Mouse (Mus musculus) spleen, adult 2 months (tissue): Measurements from ENCODE around the gene App. TPM values are rescaled to one million over a fixed set of nuclear protein-coding genes. Genes with fewer than 3 reads are reported as not detected.

Experiments
- DNase-seq, 2 experiments: peaks; one replicate each; pipeline versions ENCODE4 v3.0.0 to v3.0.0-alpha.2; 2012 to 2021; ENCODE audit warnings: low spot score in 2 of 2, low read depth in 1 of 2
- H3K27ac ChIP-seq: fragments of 200-500 bp; 2 replicates; pipeline ENCODE4 v1.5.1; 2012; ENCODE audit warnings: low read length, inconsistent platforms; ENCODE audit not compliant: insufficient read depth
- H3K27me3 ChIP-seq: fragments of 200-500 bp; 2 replicates; pipeline ENCODE4 v1.6.1; 2012; ENCODE audit warnings: mild to moderate bottlenecking, moderate library complexity, low read length, inconsistent platforms; ENCODE audit not compliant: control insufficient read depth, insufficient read depth
- H3K36me3 ChIP-seq: fragments of 200-500 bp; 2 replicates; pipeline ENCODE4 v1.6.1; 2012; ENCODE audit warnings: mild to moderate bottlenecking, low read length, inconsistent platforms; ENCODE audit not compliant: control insufficient read depth, insufficient read depth
- H3K4me1 ChIP-seq: fragments of 200-500 bp; 2 replicates; pipeline ENCODE4 v1.6.1; 2011; ENCODE audit warnings: inconsistent platforms; ENCODE audit not compliant: control insufficient read depth, insufficient read depth, insufficient read length
- H3K4me3 ChIP-seq: fragments of 200-500 bp; 2 replicates; pipeline ENCODE4 v1.5.1; 2011; ENCODE audit warnings: mild to moderate bottlenecking, inconsistent platforms; ENCODE audit not compliant: insufficient read depth, insufficient read length; ENCODE audit errors: extremely low read depth
- CTCF ChIP-seq: fragments of 200-500 bp; IDR thresholded peaks from 2 replicates; pipeline ENCODE4 v1.5.1; 2011; ENCODE audit warnings: mild to moderate bottlenecking, inconsistent platforms; ENCODE audit not compliant: insufficient read depth, insufficient read length, insufficient replicate concordance; ENCODE audit errors: extremely low read depth
- POLR2A ChIP-seq: fragments of 200-500 bp; IDR thresholded peaks from 2 replicates; pipeline ENCODE4 v1.6.1; 2011; ENCODE audit warnings: low read depth, low read length, inconsistent platforms
- WGBS: fragments of 180-500 bp; shearing (Covaris S2); methylation state at CpG from one replicate; pipeline ENCODE4 v1.1.7; 2018; 5-methylcytosine and 5-hydroxymethylcytosine counted together
- polyA plus RNA-seq: library from polyadenylated mRNA; depleted of rRNA; stranded (reverse); fragments of >200 nt; gene quantifications from 2 replicates; pipeline ENCODE4 v1.2.3, GENCODE M21; 2012

Gene App
- polyA plus RNA-seq, 1 experiment, result 80.0 TPM

DNA sequence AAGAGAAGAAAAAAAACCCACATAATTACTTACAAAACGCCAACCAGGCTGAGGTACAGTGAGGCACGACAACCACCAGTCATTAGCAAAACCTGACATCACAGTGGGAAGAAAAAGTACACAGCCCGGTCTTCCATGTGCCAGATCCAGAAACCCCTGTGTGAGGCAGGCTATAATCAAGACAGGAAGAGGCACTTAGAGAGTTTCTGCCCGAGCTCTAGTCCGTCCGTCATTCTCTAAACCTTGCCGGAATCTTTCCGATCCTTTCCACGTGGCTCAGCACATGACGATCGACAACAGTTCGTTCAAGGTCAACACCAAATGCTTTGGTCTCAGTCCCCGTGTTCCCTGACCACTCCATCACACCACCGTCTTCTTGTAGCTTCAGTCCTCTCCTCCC, 82.6 kb downstream of the App start:
- no peak for DNase-seq
- H3K4me3 ChIP-seq, result no peak overlapping the region
- no peaks in the 10 kb centered on the region for H3K36me3 ChIP-seq
- H3K27me3 ChIP-seq, result no peaks in the 10 kb centered on the region
- TF ChIP-seq CTCF (no peak), POLR2A (no peak)
- no peaks in the 10 kb centered on the region for H3K4me1 ChIP-seq
- WGBS, result 84% methylated on average over 14 of the region's 14 CpGs
- H3K27ac ChIP-seq, result no peak overlapping the region

DNA sequence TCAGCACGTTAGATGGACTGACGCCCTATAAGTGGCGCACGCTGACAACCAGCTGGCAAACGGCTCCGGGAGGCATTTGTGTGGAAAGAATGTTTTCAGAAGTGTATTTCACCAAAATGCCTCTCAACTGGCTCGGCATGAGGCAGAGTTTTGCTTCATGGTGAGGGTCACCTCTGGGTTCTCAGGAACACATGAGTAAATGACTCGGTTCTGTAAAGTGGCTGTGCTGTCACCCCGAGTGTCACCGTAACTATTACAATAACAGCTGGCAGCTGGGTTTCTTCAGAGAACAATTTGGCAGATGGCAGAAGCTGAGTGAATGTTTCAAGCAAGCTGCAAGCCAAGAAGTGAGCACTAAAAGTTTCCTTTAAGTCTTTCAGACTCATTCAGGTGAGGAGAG, 85.4 kb downstream of the App start:
- Histone ChIP-seq H3K27ac (no peak overlapping the region), H3K4me3 (no peak overlapping the region), H3K27me3 (no peaks in the 10 kb centered on the region), H3K36me3 (no peaks in the 10 kb centered on the region), H3K4me1 (no peaks in the 10 kb centered on the region)
- no peak for TF ChIP-seq CTCF
- no peak for DNase-seq
- 93% methylated on average over 10 of the region's 10 CpGs for WGBS

DNA sequence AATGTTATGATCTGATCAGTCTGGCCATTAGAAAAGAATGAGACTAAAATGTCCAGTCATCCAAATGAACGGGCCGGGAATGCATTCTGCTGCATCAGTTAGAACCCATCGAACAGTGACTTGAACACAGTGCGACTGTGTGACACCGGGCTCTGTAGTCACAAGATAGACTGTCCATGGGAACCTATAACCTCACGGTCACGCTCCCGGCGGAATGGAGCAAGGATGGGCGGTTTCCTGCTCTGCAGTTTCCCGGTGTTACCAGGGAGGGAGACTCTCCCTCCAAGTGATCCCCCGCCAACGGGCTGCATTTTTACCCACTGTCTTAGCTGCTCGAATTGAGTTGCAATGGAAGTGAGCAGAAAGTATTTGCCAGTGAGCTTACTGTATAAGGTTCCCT, 87.3 kb downstream of the App start:
- Histone ChIP-seq H3K27ac (no peak overlapping the region), H3K36me3 (no peaks in the 10 kb centered on the region), H3K4me3 (no peak overlapping the region), H3K27me3 (no peaks in the 10 kb centered on the region), H3K4me1 (no peaks in the 10 kb centered on the region)
- TF ChIP-seq CTCF, result no peak
- no peak for TF ChIP-seq POLR2A
- DNase-seq, result no peak
- WGBS, result 91% methylated on average over 14 of the region's 14 CpGs

DNA sequence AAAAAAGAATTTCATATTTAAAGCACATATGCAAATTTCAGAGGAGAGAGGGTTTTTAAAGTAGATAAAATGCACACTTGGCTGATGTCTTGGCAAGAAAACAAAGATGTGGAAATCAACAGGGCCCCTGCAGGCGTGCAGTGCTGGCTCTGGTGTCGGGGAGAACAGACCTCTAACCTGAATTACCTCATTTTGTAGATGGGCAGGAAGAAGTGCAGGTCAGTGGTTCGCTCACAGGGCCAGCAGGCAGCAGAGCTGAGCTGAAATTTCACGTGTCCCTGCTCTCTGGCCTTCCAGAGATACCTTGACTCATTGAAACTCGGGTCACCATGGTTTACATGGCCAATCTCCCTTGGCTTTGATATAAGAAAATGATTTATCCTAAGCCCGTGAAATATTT, 87.7 kb downstream of the App start:
- Histone ChIP-seq H3K27me3 (no peaks in the 10 kb centered on the region), H3K4me3 (no peak overlapping the region), H3K27ac (no peak overlapping the region), H3K4me1 (no peaks in the 10 kb centered on the region), H3K36me3 (no peaks in the 10 kb centered on the region)
- WGBS, result 84% methylated on average over 6 of the region's 6 CpGs
- no peak for DNase-seq
- TF ChIP-seq CTCF, result no peak
- no peak for TF ChIP-seq POLR2A

DNA sequence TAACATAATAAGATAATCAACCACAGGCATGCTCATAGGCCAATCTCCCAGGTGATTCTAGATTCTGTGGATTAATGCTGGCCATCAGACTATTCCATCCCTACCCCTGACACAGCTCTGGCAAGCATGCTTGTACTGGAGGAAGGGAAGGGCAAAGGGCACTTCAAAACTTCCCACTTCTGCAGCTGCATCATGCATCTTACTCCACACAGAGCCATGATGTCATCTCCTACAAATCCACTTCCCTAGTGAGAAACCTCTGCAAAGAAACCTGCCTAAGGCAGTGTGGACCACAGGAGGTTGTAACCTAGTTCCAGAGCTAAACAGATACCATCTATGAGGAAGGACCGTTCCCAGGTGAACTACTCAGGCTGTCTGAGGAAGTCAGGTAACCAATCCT, 89.4 kb downstream of the App start:
- Histone ChIP-seq H3K27me3 (no peaks in the 10 kb centered on the region), H3K4me1 (no peaks in the 10 kb centered on the region), H3K27ac (no peak overlapping the region), H3K36me3 (no peaks in the 10 kb centered on the region), H3K4me3 (no peak overlapping the region)
- 86% methylated on average over 1 of the region's 1 CpGs for WGBS
- no peak for DNase-seq
- TF ChIP-seq POLR2A (no peak), CTCF (no peak)

DNA sequence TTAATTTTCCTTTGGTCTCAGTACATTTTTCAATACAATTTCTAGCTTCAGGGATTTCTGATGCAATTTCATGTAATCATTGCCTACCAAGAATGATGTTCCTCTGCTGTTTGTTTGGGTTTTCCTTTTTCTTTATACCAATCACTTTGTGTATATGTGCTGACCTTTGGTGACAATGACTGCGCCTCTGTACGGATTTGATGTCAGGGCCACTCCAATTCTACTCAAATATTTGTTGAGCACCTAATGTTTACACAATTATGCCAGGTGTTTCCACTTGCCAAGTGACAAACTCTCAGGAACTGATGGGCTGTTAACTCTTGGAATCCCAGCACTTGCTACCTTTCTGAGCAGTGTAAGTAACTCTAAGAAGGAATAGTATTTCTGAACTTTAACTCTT, 98.2 kb downstream of the App start:
- TF ChIP-seq CTCF, result no peak
- TF ChIP-seq POLR2A, result no peak
- Histone ChIP-seq H3K4me3 (no peak overlapping the region), H3K4me1 (peaks cover 12% of the 10 kb centered on the region; the same call in 1 of the 2 replicates), H3K36me3 (no peaks in the 10 kb centered on the region), H3K27ac (no peak overlapping the region), H3K27me3 (no peaks in the 10 kb centered on the region)
- DNase-seq, result no peak
- 94% methylated on average over 2 of the region's 2 CpGs for WGBS

DNA sequence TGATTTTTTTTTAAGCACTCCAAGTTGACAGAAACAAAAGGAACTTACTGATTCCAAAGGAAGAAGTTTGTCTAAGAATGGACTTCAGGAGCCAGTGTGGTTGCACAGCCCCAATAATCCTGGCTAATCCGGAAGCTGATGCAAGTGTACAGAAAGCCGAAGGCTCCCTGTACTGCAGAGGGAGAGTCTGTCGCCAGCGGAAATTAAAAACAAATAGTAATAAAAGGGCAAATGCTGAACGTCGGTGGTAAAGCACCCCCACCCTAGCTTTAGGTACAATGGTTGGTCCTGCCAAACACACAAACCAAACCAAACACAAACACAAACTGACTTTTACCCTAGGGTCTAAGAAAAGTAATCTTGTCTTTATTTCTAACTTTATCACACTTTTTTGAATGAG, 98.7 kb downstream of the App start:
- no peaks in the 10 kb centered on the region for H3K36me3 ChIP-seq
- no peak overlapping the region for H3K4me3 ChIP-seq
- H3K4me1 ChIP-seq, result peaks cover 12% of the 10 kb centered on the region; the same call in 1 of the 2 replicates
- no peak for DNase-seq
- no peaks in the 10 kb centered on the region for H3K27me3 ChIP-seq
- 95% methylated on average over 6 of the region's 6 CpGs for WGBS
- no peak overlapping the region for H3K27ac ChIP-seq
- TF ChIP-seq CTCF (no peak), POLR2A (no peak)
